Mouse (Mus musculus): Measurements from ENCODE around the gene Plekha6.

Plekha6 gene

GRCm38 (mm10) chr1:133134881-133135280 is 29.1 kb upstream of the Plekha6 start:
- in situ Hi-C loops (cut with MboI; ENCODE audit: low pct_unique_long_range_greater_than_20kb in 1 of 2, low sequenced_read_pairs in 2 of 2, unreplicated experiment in 1 of 2) = no loop called here

GRCm38 (mm10) chr1:133135808-133136207 is 28.2 kb upstream of the Plekha6 start:
- in situ Hi-C loops (cut with MboI; ENCODE audit: low pct_unique_long_range_greater_than_20kb in 1 of 2, low sequenced_read_pairs in 2 of 2, unreplicated experiment in 1 of 2) = no loop called here

GRCm38 (mm10) chr1:133138401-133138800 is 25.6 kb upstream of the Plekha6 start:
- in situ Hi-C loops (cut with MboI; ENCODE audit: low pct_unique_long_range_greater_than_20kb in 1 of 2, low sequenced_read_pairs in 2 of 2, unreplicated experiment in 1 of 2) = no loop called here

- in situ Hi-C loops (cut with MboI; ENCODE audit: low pct_unique_long_range_greater_than_20kb in 1 of 2, low sequenced_read_pairs in 2 of 2, unreplicated experiment in 1 of 2) = no loop called here
Measured at GRCm38 (mm10) chr1:133146014-133147009, 17.7 kb upstream of the Plekha6 start.

- in situ Hi-C loops (cut with MboI; ENCODE audit: low pct_unique_long_range_greater_than_20kb in 1 of 2, low sequenced_read_pairs in 2 of 2, unreplicated experiment in 1 of 2) = no loop called here
Measured at GRCm38 (mm10) chr1:133147324-133147723, 16.7 kb upstream of the Plekha6 start.

GRCm38 (mm10) chr1:133148122-133148521 is 15.9 kb upstream of the Plekha6 start:
- in situ Hi-C loops (cut with MboI; ENCODE audit: low pct_unique_long_range_greater_than_20kb in 1 of 2, low sequenced_read_pairs in 2 of 2, unreplicated experiment in 1 of 2) = no loop called here

GRCm38 (mm10) chr1:133150556-133150955 is 13.5 kb upstream of the Plekha6 start:
- in situ Hi-C loops (cut with MboI; ENCODE audit: low pct_unique_long_range_greater_than_20kb in 1 of 2, low sequenced_read_pairs in 2 of 2, unreplicated experiment in 1 of 2) = no loop called here

GRCm38 (mm10) chr1:133152213-133152612 is 11.8 kb upstream of the Plekha6 start:
- in situ Hi-C loops (cut with MboI; ENCODE audit: low pct_unique_long_range_greater_than_20kb in 1 of 2, low sequenced_read_pairs in 2 of 2, unreplicated experiment in 1 of 2) = no loop called here

- in situ Hi-C loops (cut with MboI; ENCODE audit: low pct_unique_long_range_greater_than_20kb in 1 of 2, low sequenced_read_pairs in 2 of 2, unreplicated experiment in 1 of 2) = no loop called here
Measured at GRCm38 (mm10) chr1:133155270-133155669, 8.7 kb upstream of the Plekha6 start.

- in situ Hi-C loops (cut with MboI; ENCODE audit: low pct_unique_long_range_greater_than_20kb in 1 of 2, low sequenced_read_pairs in 2 of 2, unreplicated experiment in 1 of 2) = no loop called here
Measured at GRCm38 (mm10) chr1:133159128-133159564, 4.9 kb upstream of the Plekha6 start.

- in situ Hi-C loops (cut with MboI; ENCODE audit: low pct_unique_long_range_greater_than_20kb in 1 of 2, low sequenced_read_pairs in 2 of 2, unreplicated experiment in 1 of 2) = no loop called here
Measured at GRCm38 (mm10) chr1:133161559-133161958, 2.5 kb upstream of the Plekha6 start.

- in situ Hi-C loops (cut with MboI; ENCODE audit: low pct_unique_long_range_greater_than_20kb in 1 of 2, low sequenced_read_pairs in 2 of 2, unreplicated experiment in 1 of 2) = no loop called here
Measured at GRCm38 (mm10) chr1:133162046-133162445, 2.0 kb upstream of the Plekha6 start.

- in situ Hi-C loops (cut with MboI; ENCODE audit: low pct_unique_long_range_greater_than_20kb in 1 of 2, low sequenced_read_pairs in 2 of 2, unreplicated experiment in 1 of 2) = no loop called here
Measured at GRCm38 (mm10) chr1:133162981-133163380, 1.0 kb upstream of the Plekha6 start.

GRCm38 (mm10) chr1:133164591-133165011 is 591 bp downstream of the Plekha6 start:
- in situ Hi-C loops (cut with MboI; ENCODE audit: low pct_unique_long_range_greater_than_20kb in 1 of 2, low sequenced_read_pairs in 2 of 2, unreplicated experiment in 1 of 2) = no loop called here

- in situ Hi-C loops (cut with MboI; ENCODE audit: low pct_unique_long_range_greater_than_20kb in 1 of 2, low sequenced_read_pairs in 2 of 2, unreplicated experiment in 1 of 2) = no loop called here
Measured at GRCm38 (mm10) chr1:133165111-133165510, 1.1 kb downstream of the Plekha6 start.

GRCm38 (mm10) chr1:133168318-133169060 is 4.5 kb downstream of the Plekha6 start:
- in situ Hi-C loops (cut with MboI; ENCODE audit: low pct_unique_long_range_greater_than_20kb in 1 of 2, low sequenced_read_pairs in 2 of 2, unreplicated experiment in 1 of 2) = no loop called here

- in situ Hi-C loops (cut with MboI; ENCODE audit: low pct_unique_long_range_greater_than_20kb in 1 of 2, low sequenced_read_pairs in 2 of 2, unreplicated experiment in 1 of 2) = no loop called here
Measured at GRCm38 (mm10) chr1:133170196-133170595, 6.2 kb downstream of the Plekha6 start.

GRCm38 (mm10) chr1:133171357-133171756 is 7.3 kb downstream of the Plekha6 start:
- in situ Hi-C loops (cut with MboI; ENCODE audit: low pct_unique_long_range_greater_than_20kb in 1 of 2, low sequenced_read_pairs in 2 of 2, unreplicated experiment in 1 of 2) = no loop called here

- in situ Hi-C loops (cut with MboI; ENCODE audit: low pct_unique_long_range_greater_than_20kb in 1 of 2, low sequenced_read_pairs in 2 of 2, unreplicated experiment in 1 of 2) = loop anchor here (5.0 to 25.0 kb wide), 3 partner anchors 127 to 437 kb away; partner anchors contain the start of gene Snrpe (in 1 of the 2)
Measured at GRCm38 (mm10) chr1:133175150-133175549, 11.1 kb downstream of the Plekha6 start.
